ENCODE assay signal across 8 mouse cellular contexts in genomic region chr13:100103052-100103658, GRCm38 (mm10). TPM values are rescaled to one million over a fixed set of nuclear protein-coding genes. Genes with fewer than 3 reads are reported as not detected.
DNase-seq lines count a peak whose midpoint lies in the region; ATAC-seq and TF ChIP-seq lines count a peak whose summit lies in the region.

No protein-coding gene starts in this region.

- TF ChIP-seq CTCF in G1E (IDR thresholded peaks at IDR 0.05; ENCODE audit: low read depth, low read length), result no peak

- H3K4me2 ChIP-seq in heart, embryonic 13.5 days, result peak overlapping the region; percentile 77
- peak overlapping the region; percentile 76 for H3K4me2 ChIP-seq in forebrain, embryonic 14.5 days (ENCODE audit: low read length)
- peak overlapping the region; percentile 70 for H3K4me2 ChIP-seq in liver, embryonic 15.5 days

- no peak for ATAC-seq in heart, embryonic 13.5 days (ENCODE audit: extremely low read depth, insufficient number of reproducible peaks, low FRiP score, low TSS enrichment)
- ATAC-seq in G1E (ENCODE audit: extremely low read depth, insufficient number of reproducible peaks, low FRiP score, poor library complexity, severe bottlenecking), result no peak
- ATAC-seq in forebrain, embryonic 14.5 days, result no peak
- ATAC-seq in liver, embryonic 15.5 days (ENCODE audit: insufficient read depth), result peak; percentile 22

- peak overlapping the region; percentile 98 for H3K9ac ChIP-seq in heart, embryonic 13.5 days
- H3K9ac ChIP-seq in forebrain, embryonic 14.5 days (ENCODE audit: low read length), result peak overlapping the region; percentile 89
- peak overlapping the region; percentile 95 for H3K9ac ChIP-seq in liver, embryonic 15.5 days

- H3K36me3 ChIP-seq in heart, embryonic 13.5 days, result peaks cover 13% of the 10 kb centered on the region
- H3K36me3 ChIP-seq in G1E (replicated peaks), result peaks cover 20% of the 10 kb centered on the region
- H3K36me3 ChIP-seq in forebrain, embryonic 14.5 days (ENCODE audit: control insufficient read depth, insufficient read depth, low read length), result peaks cover 8% of the 10 kb centered on the region; the same call in 1 of the 2 replicates
- H3K36me3 ChIP-seq in liver, embryonic 15.5 days (replicated peaks), result peaks cover 7% of the 10 kb centered on the region; the same call in 1 of the 2 replicates

- H3K4me3 ChIP-seq in heart, embryonic 13.5 days, result peak overlapping the region; percentile 100
- peak overlapping the region; percentile 90 for H3K4me3 ChIP-seq in G1E (ENCODE audit: low read depth, low read length)
- peak overlapping the region; percentile 98 for H3K4me3 ChIP-seq in forebrain, embryonic 14.5 days (ENCODE audit: low read depth, low read length)
- peak overlapping the region; percentile 97 for H3K4me3 ChIP-seq in liver, embryonic 15.5 days (replicated peaks)

- H3K4me1 ChIP-seq in heart, embryonic 13.5 days, result peaks cover 24% of the 10 kb centered on the region
- H3K4me1 ChIP-seq in G1E (ENCODE audit: insufficient read depth, low read depth, low read length), result peaks cover 45% of the 10 kb centered on the region
- peaks cover 12% of the 10 kb centered on the region for H3K4me1 ChIP-seq in forebrain, embryonic 14.5 days (ENCODE audit: control insufficient read depth, insufficient read depth, low read length)
- H3K4me1 ChIP-seq in liver, embryonic 15.5 days (replicated peaks), result peaks cover 43% of the 10 kb centered on the region

- peak overlapping the region; percentile 90 for H3K27ac ChIP-seq in heart, embryonic 13.5 days (replicated peaks)
- peak overlapping the region; percentile 60; the same call in 1 of the 2 replicates for H3K27ac ChIP-seq in forebrain, embryonic 14.5 days (ENCODE audit: low read depth, low read length)
- peak overlapping the region; percentile 81 for H3K27ac ChIP-seq in liver, embryonic 15.5 days (replicated peaks)

- intact Hi-C loops in left cerebral cortex, postnatal 36 days (cut with DNase I), result loop anchor here (10.0 kb wide), 1 partner anchor 552 kb away; the partner anchor contains the start of genes Ak6, Rad17 and Taf9

- no peaks in the 10 kb centered on the region for H3K27me3 ChIP-seq in heart, embryonic 13.5 days (replicated peaks)
- no peaks in the 10 kb centered on the region for H3K27me3 ChIP-seq in G1E (ENCODE audit: insufficient read depth, low read length)
- H3K27me3 ChIP-seq in forebrain, embryonic 14.5 days (replicated peaks; ENCODE audit: control insufficient read depth, insufficient read depth, low read length), result 0 out of 2 replicates have a peak, but pooled peaks cover 3% of the 10 kb centered on the region
- peaks cover 8% of the 10 kb centered on the region for H3K27me3 ChIP-seq in liver, embryonic 15.5 days

- no peaks in the 10 kb centered on the region for H3K9me3 ChIP-seq in heart, embryonic 13.5 days
- H3K9me3 ChIP-seq in G1E (replicated peaks), result no peaks in the 10 kb centered on the region
- no peaks in the 10 kb centered on the region for H3K9me3 ChIP-seq in forebrain, embryonic 14.5 days (replicated peaks; ENCODE audit: control insufficient read depth, low read length)
- H3K9me3 ChIP-seq in liver, embryonic 15.5 days (replicated peaks), result no peaks in the 10 kb centered on the region

- no peak for DNase-seq in heart, adult 18-20 months
- DNase-seq in G1E (ENCODE audit: low spot score), result peak; percentile 17
- no peak for DNase-seq in forebrain, embryonic 14.5 days (ENCODE audit: low spot score)
- no peak for DNase-seq in left cerebral cortex, postnatal 36 days (ENCODE audit: low spot score in 2 of 2)
- DNase-seq in layer of hippocampus, postnatal 14 days (ENCODE audit: low spot score in 2 of 2), result no peak
- DNase-seq in right cerebral cortex, postnatal 25 days, result no peak

- WGBS in heart, embryonic 13.5 days, result 5% methylated on average over 15 of the region's 15 CpGs
- WGBS in forebrain, embryonic 14.5 days, result 7% methylated on average over 15 of the region's 15 CpGs
- WGBS in liver, embryonic 15.5 days (ENCODE audit: insufficient replicate concordance), result 2% methylated on average over 15 of the region's 15 CpGs

RNA-seq across cellular contexts. Expression of gene Bdp1, which starts 0.7 kb away (rescaled TPM):
- 17.9 and 19.2 TPM in 2 replicates for polyA plus RNA-seq in heart, embryonic 13.5 days (2015; fragmentation: Nextera tagmentation; extraction: Ambion mirVana)
- 10 to 100 TPM; 23.9 to 28.7 TPM for total RNA-seq in heart, adult 18-20 months (2021)
- 84.4 and 103 TPM in 2 replicates for total RNA-seq in G1E (2014; fragmentation: Nextera tagmentation)
- total RNA-seq in G1E (2017), result 51.3 and 59.3 TPM in 2 replicates
- 6.2 and 6.6 TPM in 2 replicates for polyA plus RNA-seq in G1E (2012)
- 18.0 and 24.1 TPM in 2 replicates for polyA plus RNA-seq in forebrain, embryonic 14.5 days (2014; fragmentation: Nextera tagmentation; extraction: Ambion mirVana)
- polyA plus RNA-seq in liver, embryonic 15.5 days (2015; fragmentation: Nextera tagmentation; extraction: Ambion mirVana), result 12.0 and 14.2 TPM in 2 replicates
- total RNA-seq in left cerebral cortex, postnatal 36 days (2021), result 10 to 100 TPM; 29.2 to 51.6 TPM
- 10 to 100 TPM; 30.9 to 31.4 TPM for total RNA-seq in layer of hippocampus, postnatal 14 days (2021)

RNA-seq across cellular contexts. Expression of gene Serf1, which starts 4.7 kb away (rescaled TPM):
- 116 and 119 TPM in 2 replicates for polyA plus RNA-seq in heart, embryonic 13.5 days (2015; fragmentation: Nextera tagmentation; extraction: Ambion mirVana)
- 1 to 10 TPM; 4.5 to 6.0 TPM for total RNA-seq in heart, adult 18-20 months (2021)
- total RNA-seq in G1E (2014; fragmentation: Nextera tagmentation) (5.6 and 11.1 TPM in 2 replicates), G1E (2017) (27.2 and 29.6 TPM in 2 replicates)
- polyA plus RNA-seq in G1E (2012), result 19.2 and 29.6 TPM in 2 replicates
- 409 and 411 TPM in 2 replicates for polyA plus RNA-seq in forebrain, embryonic 14.5 days (2014; fragmentation: Nextera tagmentation; extraction: Ambion mirVana)
- 13.8 and 15.0 TPM in 2 replicates for polyA plus RNA-seq in liver, embryonic 15.5 days (2015; fragmentation: Nextera tagmentation; extraction: Ambion mirVana)
- total RNA-seq in left cerebral cortex, postnatal 36 days (2021), result 10 to 100 TPM; 18.6 to 20.8 TPM
- total RNA-seq in layer of hippocampus, postnatal 14 days (2021), result 10 to 100 TPM; 29.5 to 32.6 TPM

RNA-seq across cellular contexts. Expression of gene Smn1, which starts 21.5 kb away (rescaled TPM):
- 30.4 and 30.5 TPM in 2 replicates for polyA plus RNA-seq in heart, embryonic 13.5 days (2015; fragmentation: Nextera tagmentation; extraction: Ambion mirVana)
- 10 to 100 TPM; 14.1 to 15.9 TPM for total RNA-seq in heart, adult 18-20 months (2021)
- 72.0 and 92.5 TPM in 2 replicates for total RNA-seq in G1E (2014; fragmentation: Nextera tagmentation)
- total RNA-seq in G1E (2017), result 26.4 and 46.6 TPM in 2 replicates
- polyA plus RNA-seq in G1E (2012), result 75.2 and 80.4 TPM in 2 replicates
- polyA plus RNA-seq in forebrain, embryonic 14.5 days (2014; fragmentation: Nextera tagmentation; extraction: Ambion mirVana), result 57.0 and 61.0 TPM in 2 replicates
- polyA plus RNA-seq in liver, embryonic 15.5 days (2015; fragmentation: Nextera tagmentation; extraction: Ambion mirVana), result 17.5 and 18.0 TPM in 2 replicates
- 10 to 100 TPM; 36.8 to 41.3 TPM for total RNA-seq in left cerebral cortex, postnatal 36 days (2021)
- total RNA-seq in layer of hippocampus, postnatal 14 days (2021), result 10 to 100 TPM; 33.3 to 34.6 TPM
